Mouse (Mus musculus) forebrain, postnatal 0 days (tissue): ENCODE data around the gene Map7d3. TPM values are rescaled to one million over a fixed set of nuclear protein-coding genes. Genes with fewer than 3 reads are reported as not detected.

ENCODE experiments used
- ATAC-seq: fragments of 200-750 bp; cut with Nextera tagmentation; 2 replicates; pipeline ENCODE4 v1.8.0; 2017; ENCODE audit warnings: mild to moderate bottlenecking, moderate library complexity
- DNase-seq: peaks from one replicate; pipeline ENCODE4 v3.0.0-alpha.2; 2015
- H3K27ac ChIP-seq: fragments of 300-500 bp; sonication (generic); 2 replicates; pipeline ENCODE4 v1.5.1; 2014; ENCODE audit warnings: low read depth, mild to moderate bottlenecking, antibody characterized with exemption, low read length, moderate library complexity, mixed read lengths
- H3K27me3 ChIP-seq: fragments of 300-500 bp; sonication (generic); 2 replicates; pipeline ENCODE4 v1.6.1; 2014; ENCODE audit warnings: mild to moderate bottlenecking, low read length, mixed read lengths; ENCODE audit not compliant: insufficient read depth
- H3K36me3 ChIP-seq: fragments of 300-500 bp; sonication (generic); 2 replicates; pipeline ENCODE4 v1.6.1; 2014; ENCODE audit warnings: mild to moderate bottlenecking, moderate library complexity; ENCODE audit not compliant: insufficient read depth
- H3K4me1 ChIP-seq: fragments of 300-500 bp; sonication (generic); 2 replicates; pipeline ENCODE4 v1.6.1; 2014; ENCODE audit warnings: antibody characterized with exemption; ENCODE audit not compliant: insufficient read depth
- H3K4me2 ChIP-seq: fragments of 300-500 bp; sonication (generic); 2 replicates; pipeline ENCODE4 v1.6.1; 2014; ENCODE audit warnings: low read depth, mild to moderate bottlenecking, moderate library complexity
- H3K4me3 ChIP-seq: fragments of 300-500 bp; sonication (generic); 2 replicates; pipeline ENCODE4 v1.5.1; 2014; ENCODE audit warnings: low read depth, low read length, mixed read lengths
- H3K9ac ChIP-seq: fragments of 300-500 bp; sonication (generic); 2 replicates; pipeline ENCODE4 v1.6.1; 2014; ENCODE audit warnings: mild to moderate bottlenecking
- H3K9me3 ChIP-seq: fragments of 300-500 bp; sonication (generic); 2 replicates; pipeline ENCODE4 v1.6.1; 2016; ENCODE audit warnings: low read length
- CTCF ChIP-seq: sonication (generic); IDR thresholded peaks from 2 replicates; pipeline ENCODE4 v1.5.1; 2016; ENCODE audit warnings: antibody characterized with exemption, control low read depth, low read depth
- WGBS: fragments of 180-500 bp; shearing (Covaris S2); extraction: QIAGEN DNeasy Blood & Tissue Kit; methylation state at CpG from one replicate; pipeline ENCODE4 v1.1.7; 2014; 5-methylcytosine and 5-hydroxymethylcytosine counted together
- polyA plus RNA-seq: library from polyadenylated mRNA; unstranded; fragments of >200 nt; fragmentation: Nextera tagmentation; extraction: Ambion mirVana; gene quantifications from 2 replicates; pipeline ENCODE4 v1.2.1, GENCODE M21; 2015
- total RNA-seq: library from RNA; depleted of rRNA; stranded (reverse); fragments of >200 nt; gene quantifications from 2 replicates; pipeline ENCODE4 v1.2.3, GENCODE M21; 2014; rRNA removed

The Map7d3 gene
- 0.05 and 0.54 TPM in 2 replicates for total RNA-seq
- 0.45 and 0.49 TPM in 2 replicates for polyA plus RNA-seq

DNA sequence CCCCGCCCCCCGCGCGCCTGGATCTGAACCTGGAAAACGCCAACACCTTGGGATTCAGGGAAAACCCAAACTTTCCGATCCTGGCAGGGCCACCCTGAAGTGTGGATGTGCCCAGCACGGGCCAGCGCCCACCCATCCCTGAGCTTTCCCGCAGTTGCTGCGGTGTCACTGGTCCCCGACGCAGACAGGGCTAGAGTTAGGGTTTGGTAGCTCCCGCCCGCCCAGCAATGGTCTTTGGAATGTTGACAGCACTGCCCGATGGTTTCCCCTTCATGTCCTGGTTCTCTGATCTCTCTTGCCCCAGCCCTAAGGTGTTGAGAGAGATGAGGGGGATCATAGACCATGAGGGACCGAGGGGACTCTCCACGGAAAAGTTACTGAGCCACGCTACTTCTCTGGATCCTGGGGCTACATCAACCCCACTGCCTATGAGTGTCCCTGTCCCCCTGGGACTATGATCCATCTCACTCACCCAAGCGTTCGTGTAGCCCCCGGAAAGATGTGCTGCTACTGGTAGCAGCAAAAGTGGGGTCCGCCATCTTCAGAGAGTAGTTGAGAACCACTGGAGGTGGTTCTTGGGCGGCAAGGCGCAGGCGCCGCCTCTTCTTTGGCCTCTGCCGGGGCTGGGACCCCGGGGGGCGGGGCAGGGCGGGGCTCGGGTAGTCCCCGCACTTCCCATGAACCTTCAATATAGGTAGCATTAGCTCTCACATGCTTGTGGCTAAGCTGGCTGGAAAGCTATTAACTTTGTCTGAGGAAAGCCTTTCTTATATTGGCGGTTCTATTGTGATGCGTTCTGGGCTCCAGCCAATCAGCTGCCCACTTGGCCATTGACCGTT, at the start of gene Map7d3:
TSS of gene Map7d3 (minus strand) at position 562 of the 839 bp plus-strand sequence.
- H3K9ac ChIP-seq: no peak within 1 kb of the TSS

GRCm38 (mm10) chrX:56869863-56870262, 47.7 kb upstream of the Map7d3 start, which contains the start of gene Adgrg4:
Gene Adgrg4 (plus strand): TSS chrX:56870163.
- Histone ChIP-seq H3K27me3 (no peaks in the 10 kb centered on the region), H3K4me2 (no peak within 1 kb of the TSS), H3K36me3 (no peaks in the 10 kb centered on the region), H3K27ac (no peak within 1 kb of the TSS), H3K9ac (no peak within 1 kb of the TSS), H3K4me3 (no peak within 1 kb of the TSS), H3K9me3 (no peaks in the 10 kb centered on the region), H3K4me1 (no peaks in the 10 kb centered on the region)
- ATAC-seq: no peak
- 77% methylated on average over 2 of the region's 2 CpGs for WGBS
- no peak for DNase-seq
- TF ChIP-seq CTCF: no peak

More for the DNA sequence above, at the start of gene Map7d3:
- no peak for DNase-seq
- H3K27ac ChIP-seq: no peak within 1 kb of the TSS
- no peaks in the 10 kb centered on the region for H3K4me1 ChIP-seq
- no peak for ATAC-seq
- no peak for TF ChIP-seq CTCF
- H3K36me3 ChIP-seq: no peaks in the 10 kb centered on the region
- H3K27me3 ChIP-seq: no peaks in the 10 kb centered on the region
- H3K9me3 ChIP-seq: no peaks in the 10 kb centered on the region
- peak within 1 kb of the TSS; percentile 27 for H3K4me3 ChIP-seq
- 29% methylated on average over 35 of the region's 35 CpGs for WGBS
- peak within 1 kb of the TSS; percentile 47 for H3K4me2 ChIP-seq

DNA sequence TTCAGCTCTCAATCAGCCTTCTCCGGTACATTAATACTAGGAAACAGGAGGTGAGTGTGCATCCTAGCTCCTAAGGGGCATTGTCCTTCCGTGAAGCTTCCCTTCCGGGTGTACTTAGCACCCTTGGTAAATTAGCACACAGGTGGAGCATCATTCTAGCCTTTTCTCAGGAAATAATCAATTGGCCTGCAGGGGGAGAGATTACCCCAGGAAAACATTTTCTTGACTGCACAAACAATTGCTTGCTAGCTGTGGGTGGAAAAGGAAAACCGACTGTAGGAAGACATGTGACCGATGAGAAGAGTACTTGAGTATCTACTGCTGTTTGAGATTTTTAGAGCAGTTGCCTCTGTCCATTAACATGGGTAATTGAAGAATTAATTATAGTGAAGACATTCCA, 19.1 kb upstream of the Map7d3 start:
- H3K27me3 ChIP-seq: no peaks in the 10 kb centered on the region
- TF ChIP-seq CTCF: peak; percentile 36
- H3K4me2 ChIP-seq: no peak overlapping the region
- H3K27ac ChIP-seq: no peak overlapping the region
- no peaks in the 10 kb centered on the region for H3K9me3 ChIP-seq
- no peak overlapping the region for H3K9ac ChIP-seq
- peak; percentile 18 for DNase-seq
- H3K4me1 ChIP-seq: no peaks in the 10 kb centered on the region
- H3K4me3 ChIP-seq: no peak overlapping the region
- 72% methylated on average over 5 of the region's 5 CpGs for WGBS
- H3K36me3 ChIP-seq: no peaks in the 10 kb centered on the region
- ATAC-seq: peak; percentile 38; the same call in 1 of the 2 replicates

- ATAC-seq (0 out of 2 replicates have a peak, but pooled peaks have one; percentile 12), DNase-seq (peak; percentile 66)
- no peak overlapping the region for H3K4me3 ChIP-seq
- no peaks in the 10 kb centered on the region for H3K4me1 ChIP-seq
- peak; percentile 75 for TF ChIP-seq CTCF
- H3K27ac ChIP-seq: no peak overlapping the region
- no peak overlapping the region for H3K4me2 ChIP-seq
- no peak overlapping the region for H3K9ac ChIP-seq
- no peaks in the 10 kb centered on the region for H3K27me3 ChIP-seq
- H3K36me3 ChIP-seq: no peaks in the 10 kb centered on the region
- no peaks in the 10 kb centered on the region for H3K9me3 ChIP-seq
Measured at GRCm38 (mm10) chrX:56839369-56839768, 17.2 kb upstream of the Map7d3 start.

DNA sequence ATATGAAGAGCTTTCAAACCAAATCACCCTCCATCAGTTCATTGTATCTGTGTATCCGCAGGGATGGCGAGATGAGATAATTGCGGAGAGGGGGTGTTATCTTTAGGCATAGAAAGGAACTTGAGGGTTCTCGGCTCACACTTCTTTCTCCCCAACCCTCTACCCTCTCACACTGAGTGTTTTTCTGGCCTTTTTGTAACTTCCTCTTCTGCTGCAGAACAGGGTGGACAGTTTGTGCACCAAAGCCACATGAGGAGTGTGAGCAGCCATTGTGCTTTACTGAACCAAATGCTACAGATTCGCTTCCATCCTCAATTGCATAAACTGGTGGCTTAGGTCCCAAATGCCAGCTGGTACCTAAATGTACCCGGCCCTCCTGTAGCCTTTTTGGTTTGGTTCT, 13.7 kb upstream of the Map7d3 start:
- no peak overlapping the region for H3K27ac ChIP-seq
- no peak for TF ChIP-seq CTCF
- DNase-seq: no peak
- no peak for ATAC-seq
- no peaks in the 10 kb centered on the region for H3K9me3 ChIP-seq
- no peaks in the 10 kb centered on the region for H3K4me1 ChIP-seq
- no peak overlapping the region for H3K4me3 ChIP-seq
- H3K27me3 ChIP-seq: no peaks in the 10 kb centered on the region
- no peak overlapping the region for H3K4me2 ChIP-seq
- no peak overlapping the region for H3K9ac ChIP-seq
- WGBS: 81% methylated on average over 6 of the region's 6 CpGs
- no peaks in the 10 kb centered on the region for H3K36me3 ChIP-seq

- Histone ChIP-seq H3K27ac (no peak overlapping the region), H3K27me3 (no peaks in the 10 kb centered on the region), H3K4me3 (no peak overlapping the region), H3K36me3 (no peaks in the 10 kb centered on the region), H3K9ac (no peak overlapping the region), H3K4me1 (no peaks in the 10 kb centered on the region), H3K9me3 (no peaks in the 10 kb centered on the region), H3K4me2 (no peak overlapping the region)
- ATAC-seq (no peak), DNase-seq (no peak)
- WGBS: 78% methylated on average over 6 of the region's 6 CpGs
- TF ChIP-seq CTCF: no peak
Measured at GRCm38 (mm10) chrX:56827492-56827891, 5.4 kb upstream of the Map7d3 start.

DNA sequence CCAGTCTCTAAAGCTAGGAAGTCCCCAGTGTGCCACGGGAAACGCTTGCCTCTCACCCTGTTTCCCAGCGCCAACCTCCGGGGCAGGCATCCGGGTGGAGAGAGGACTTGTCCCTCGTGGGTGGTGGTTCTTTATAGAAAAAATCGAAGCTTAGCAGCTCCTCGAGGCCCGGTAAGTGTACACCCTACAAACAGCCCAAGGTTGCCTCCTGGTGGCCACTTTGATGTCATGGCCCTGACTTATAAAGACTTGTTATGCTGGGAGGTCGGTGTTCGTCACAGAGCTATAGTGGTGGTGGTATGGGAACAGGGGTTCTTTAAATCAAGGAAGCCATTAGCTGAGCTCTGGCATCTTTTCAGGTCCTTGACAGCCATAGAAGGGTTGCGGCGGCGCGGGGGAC, 30.9 kb downstream of the Map7d3 start:
- DNase-seq: peak; percentile 67
- Histone ChIP-seq H3K36me3 (no peaks in the 10 kb centered on the region), H3K9me3 (no peaks in the 10 kb centered on the region), H3K27me3 (no peaks in the 10 kb centered on the region), H3K9ac (no peak overlapping the region), H3K4me2 (no peak overlapping the region), H3K4me1 (no peaks in the 10 kb centered on the region), H3K27ac (no peak overlapping the region), H3K4me3 (no peak overlapping the region)
- peak; percentile 80 for ATAC-seq
- peak; percentile 67 for TF ChIP-seq CTCF
- WGBS: 52% methylated on average over 15 of the region's 15 CpGs
